In the genomic region with DNA sequence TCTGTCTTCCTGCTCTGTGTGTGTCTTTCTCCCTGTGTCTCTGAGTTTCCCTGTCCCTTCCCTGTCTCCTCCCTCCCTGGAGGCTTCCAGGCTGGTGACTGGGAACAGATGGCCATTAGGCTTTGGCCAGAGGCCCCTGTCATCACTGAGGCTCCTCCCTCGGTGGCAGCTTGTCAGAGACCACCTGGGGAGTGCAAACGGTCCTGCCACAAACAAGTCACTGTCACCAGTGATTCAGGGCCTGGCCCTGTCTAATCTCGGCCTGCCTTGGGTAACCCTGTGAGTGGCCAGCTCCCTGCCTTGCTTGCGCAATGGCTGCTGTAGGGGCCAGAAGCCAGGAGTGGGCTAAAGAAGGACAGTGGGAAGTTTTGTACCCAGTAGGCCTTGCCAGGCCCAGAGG, we compare ENCODE assay signal across 10 mouse cellular contexts. TPM values are rescaled to one million over a fixed set of nuclear protein-coding genes. Genes with fewer than 3 reads are reported as not detected.
DNase-seq lines count a peak whose midpoint lies in the region; ATAC-seq lines count a peak whose summit lies in the region.
"Had no signal": no experiment of that assay in that cellular context is flagged by ENCODE, and none has a peak within 500 bp of the region (broad histone marks: within the 10 kb centered on the region; RNA-seq: fewer than 3 reads in every experiment).

No protein-coding gene starts in this region.

- H3K36me3 ChIP-seq in midbrain, embryonic 12.5 days: no peaks in the 10 kb centered on the region
- H3K36me3 ChIP-seq: G1E had no signal

- no peak overlapping the region; the same call in 1 of the 2 replicates for H3K27ac ChIP-seq in midbrain, embryonic 12.5 days (replicated peaks)

- no peaks in the 10 kb centered on the region for H3K27me3 ChIP-seq in midbrain, embryonic 12.5 days

- DNase-seq in left cerebral cortex, postnatal 4 days: peak; percentile 91
- no peak for DNase-seq in left cerebral cortex, postnatal 25 days (ENCODE audit: low spot score in 2 of 2)
- DNase-seq in cerebellum, adult 11 months: peak; percentile 91
- peak; percentile 33 for DNase-seq in heart, adult 8-10 months (ENCODE audit: low spot score)
- no peak for DNase-seq in c-Kit-positive CD71-positive TER-119-positive erythroid progenitor cells, embryonic 14.5 days (ENCODE audit: low spot score)
- DNase-seq in thymus, postnatal 4 days: no peak
- no peak for DNase-seq in frontal cortex, postnatal 25 days (ENCODE audit: low spot score in 2 of 2)

- ATAC-seq in midbrain, embryonic 12.5 days (ENCODE audit: low FRiP score, low read depth): 0 out of 2 replicates have a peak, but pooled peaks have one; percentile 27

- 43% methylated on average over 4 of the region's 4 CpGs for WGBS in midbrain, embryonic 12.5 days

- H3K4me1 ChIP-seq in midbrain, embryonic 12.5 days: no peaks in the 10 kb centered on the region

- intact Hi-C loops in left cerebral cortex, postnatal 4 days (cut with DNase I): no loop called here
- intact Hi-C loops in left cerebral cortex, postnatal 25 days (cut with DNase I): no loop called here

- no peak overlapping the region; the same call in 1 of the 2 replicates for H3K9ac ChIP-seq in midbrain, embryonic 12.5 days (replicated peaks)

- H3K4me3 ChIP-seq in midbrain, embryonic 12.5 days: no peak overlapping the region

- no peaks in the 10 kb centered on the region for H3K9me3 ChIP-seq in midbrain, embryonic 12.5 days

- no peak overlapping the region for H3K4me2 ChIP-seq in midbrain, embryonic 12.5 days (replicated peaks)

RNA-seq across cellular contexts. Expression of a gene that starts 12.5 kb away (rescaled TPM):
- 1 to 10 TPM; 1.7 to 2.2 TPM for total RNA-seq in left cerebral cortex, postnatal 4 days (2021)
- total RNA-seq in left cerebral cortex, postnatal 25 days (2021): 1 to 10 TPM; 2.6 to 4.4 TPM
- 10 to 100 TPM; 12.0 to 21.0 (median 17.8) TPM for total RNA-seq in heart, adult 8-10 months (2022)
- polyA plus RNA-seq in midbrain, embryonic 12.5 days (2016; fragmentation: Nextera tagmentation; extraction: Ambion mirVana): 0.17 and 0.61 TPM in 2 replicates
- total RNA-seq: megakaryocyte-erythroid progenitor cell, adult 5-6 weeks had no signal
- polyA plus RNA-seq: G1E had no signal

Comparison
In these comparisons a context has a peak if more than half of its experiments do, and no peak if none do; other contexts are left out.
1. DNase-seq: peak in left cerebral cortex, postnatal 4 days (single experiment), cerebellum, adult 11 months (single experiment) and heart, adult 8-10 months (single experiment); none in left cerebral cortex, postnatal 25 days (0 of 2), c-Kit-positive CD71-positive TER-119-positive erythroid progenitor cells, embryonic 14.5 days (single experiment), thymus, postnatal 4 days (single experiment) and frontal cortex, postnatal 25 days (0 of 2).